Mouse (Mus musculus) olfactory bulb, adult 2 months (tissue): ENCODE data around the gene Rdm1.
"Not testable (repeated sequence)": the region's sequence is repeated elsewhere in the genome, so short reads cannot be mapped to it uniquely, and the experiment has no call there.

Experiments
- CTCF ChIP-seq: fragments of 200-500 bp; IDR thresholded peaks from 2 replicates; pipeline ENCODE4 v1.5.1; 2012; ENCODE audit warnings: low read depth, mild to moderate bottlenecking, low read length, moderate library complexity; ENCODE audit not compliant: insufficient read depth
- POLR2A ChIP-seq: fragments of 200-500 bp; IDR thresholded peaks from 2 replicates; pipeline ENCODE4 v1.6.1; 2012; ENCODE audit warnings: mild to moderate bottlenecking, low read depth, low read length, moderate library complexity; ENCODE audit not compliant: insufficient read depth

DNA sequence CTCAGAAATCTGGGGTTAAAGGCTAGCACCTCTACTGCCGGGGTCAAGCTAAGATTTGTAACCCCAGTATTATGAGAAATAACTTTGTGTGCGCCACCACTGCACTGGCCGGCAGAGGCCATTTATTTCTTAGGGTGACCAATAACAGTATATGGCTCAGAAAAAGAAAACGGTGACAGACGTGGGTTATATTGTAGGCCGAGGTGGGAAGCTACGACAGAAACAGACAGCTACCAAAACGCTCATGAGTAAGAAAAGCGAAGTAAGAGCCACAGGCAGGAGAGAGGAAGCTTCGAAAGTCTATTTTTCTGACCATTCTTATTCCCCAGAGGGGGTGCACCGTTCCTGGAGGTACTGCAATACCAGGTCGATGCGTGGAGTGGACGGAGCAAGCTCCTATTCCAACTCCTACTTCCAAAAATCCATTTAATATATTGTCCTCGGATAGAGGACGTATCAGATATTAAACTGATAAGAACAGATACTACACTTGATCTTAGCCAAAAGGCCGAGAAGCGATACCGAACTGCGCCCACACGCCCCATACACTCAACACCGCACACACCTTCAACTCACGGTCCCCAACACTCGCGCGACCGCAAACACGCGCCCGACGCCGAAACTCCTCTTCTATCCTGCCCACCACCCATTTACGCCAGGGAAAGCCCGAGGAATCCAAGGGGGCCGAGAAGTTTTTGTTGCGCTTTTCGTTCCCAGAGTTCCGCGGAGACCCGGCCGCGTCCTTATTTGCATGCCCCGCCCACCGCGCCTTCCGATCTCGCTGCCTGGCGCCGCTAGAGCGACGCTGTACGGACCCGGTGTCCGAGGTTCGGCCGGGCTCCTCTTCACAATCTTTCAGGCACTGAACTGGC, 18.7 kb downstream of the Rdm1 start:
- TF ChIP-seq POLR2A, result peak; percentile 51
- not testable (repeated sequence) for TF ChIP-seq CTCF
